Mouse (Mus musculus): ENCODE data around the gene Ghrhr. TPM values are rescaled to one million over a fixed set of nuclear protein-coding genes. Genes with fewer than 3 reads are reported as not detected.

The Ghrhr gene
- polyA plus RNA-seq, 1 experiment from 2014 or later, result not detected

GRCm38 (mm10) chr6:55354456-55355117 lies 21.5 kb upstream of the Ghrhr start:
- H3K9ac ChIP-seq, result no peak overlapping the region
- no peak for ATAC-seq (replicated peaks; ENCODE audit: insufficient number of reproducible peaks, insufficient read depth, low FRiP score, low read depth)
- H3K27me3 ChIP-seq, result no peaks in the 10 kb centered on the region; the same call in 1 of the 2 replicates
- peaks cover 4% of the 10 kb centered on the region; the same call in 1 of the 2 replicates for H3K4me1 ChIP-seq (replicated peaks)
- H3K4me3 ChIP-seq, result no peak overlapping the region
- H3K4me2 ChIP-seq, result no peak overlapping the region
- H3K9me3 ChIP-seq (replicated peaks), result no peaks in the 10 kb centered on the region
- no peaks in the 10 kb centered on the region for H3K36me3 ChIP-seq
- H3K27ac ChIP-seq, result no peak overlapping the region
- WGBS, result 67% methylated on average over 4 of the region's 4 CpGs

- 69% methylated on average over 7 of the region's 7 CpGs for WGBS
These were observed 20.5 kb upstream of the Ghrhr start for GRCm38 (mm10) chr6:55355575-55355974.

GRCm38 (mm10) chr6:55356017-55356703 lies 19.9 kb upstream of the Ghrhr start:
- H3K4me3 ChIP-seq, result no peak overlapping the region
- H3K4me1 ChIP-seq (replicated peaks), result peaks cover 4% of the 10 kb centered on the region; the same call in 1 of the 2 replicates
- H3K9me3 ChIP-seq (replicated peaks), result no peaks in the 10 kb centered on the region
- no peak for ATAC-seq (replicated peaks; ENCODE audit: insufficient number of reproducible peaks, insufficient read depth, low FRiP score, low read depth)
- WGBS, result 31% methylated on average over 5 of the region's 5 CpGs
- no peak overlapping the region for H3K9ac ChIP-seq
- H3K27ac ChIP-seq, result no peak overlapping the region
- no peaks in the 10 kb centered on the region for H3K36me3 ChIP-seq
- no peak overlapping the region for H3K4me2 ChIP-seq
- H3K27me3 ChIP-seq, result no peaks in the 10 kb centered on the region; the same call in 1 of the 2 replicates

More at GRCm38 (mm10) chr6:55355575-55355974, 20.5 kb upstream of the Ghrhr start:
- no peaks in the 10 kb centered on the region for H3K36me3 ChIP-seq
- no peak for ATAC-seq (replicated peaks; ENCODE audit: insufficient number of reproducible peaks, insufficient read depth, low FRiP score, low read depth)
- no peak overlapping the region for H3K9ac ChIP-seq
- no peak overlapping the region for H3K4me3 ChIP-seq
- H3K9me3 ChIP-seq (replicated peaks), result no peaks in the 10 kb centered on the region
- H3K27me3 ChIP-seq, result no peaks in the 10 kb centered on the region; the same call in 1 of the 2 replicates
- no peak overlapping the region for H3K27ac ChIP-seq
- peaks cover 4% of the 10 kb centered on the region; the same call in 1 of the 2 replicates for H3K4me1 ChIP-seq (replicated peaks)
- no peak overlapping the region for H3K4me2 ChIP-seq

GRCm38 (mm10) chr6:55356976-55357635 lies 19.0 kb upstream of the Ghrhr start:
- no peak overlapping the region for H3K27ac ChIP-seq
- no peaks in the 10 kb centered on the region for H3K9me3 ChIP-seq (replicated peaks)
- H3K36me3 ChIP-seq, result no peaks in the 10 kb centered on the region
- WGBS, result 71% methylated on average over 5 of the region's 5 CpGs
- no peak overlapping the region for H3K9ac ChIP-seq
- ATAC-seq (replicated peaks; ENCODE audit: insufficient number of reproducible peaks, insufficient read depth, low FRiP score, low read depth), result no peak
- no peak overlapping the region for H3K4me2 ChIP-seq
- no peaks in the 10 kb centered on the region; the same call in 1 of the 2 replicates for H3K27me3 ChIP-seq
- peaks cover 4% of the 10 kb centered on the region; the same call in 1 of the 2 replicates for H3K4me1 ChIP-seq (replicated peaks)
- no peak overlapping the region for H3K4me3 ChIP-seq

- Histone ChIP-seq H3K4me2 (no peak overlapping the region), H3K27me3 (no peaks in the 10 kb centered on the region; the same call in 1 of the 2 replicates), H3K4me1 (replicated peaks) (peaks cover 4% of the 10 kb centered on the region; the same call in 1 of the 2 replicates), H3K4me3 (no peak overlapping the region), H3K9me3 (replicated peaks) (no peaks in the 10 kb centered on the region), H3K36me3 (no peaks in the 10 kb centered on the region), H3K9ac (no peak overlapping the region), H3K27ac (no peak overlapping the region)
- ATAC-seq (replicated peaks; ENCODE audit: insufficient number of reproducible peaks, insufficient read depth, low FRiP score, low read depth), result no peak
- WGBS, result 45% methylated on average over 6 of the region's 6 CpGs
These were observed 18.5 kb upstream of the Ghrhr start for GRCm38 (mm10) chr6:55357636-55358031.

- Histone ChIP-seq H3K4me1 (replicated peaks) (peaks cover 4% of the 10 kb centered on the region; the same call in 1 of the 2 replicates), H3K36me3 (no peaks in the 10 kb centered on the region), H3K9me3 (replicated peaks) (no peaks in the 10 kb centered on the region), H3K27me3 (no peaks in the 10 kb centered on the region; the same call in 1 of the 2 replicates), H3K4me3 (no peak overlapping the region), H3K4me2 (no peak overlapping the region), H3K9ac (no peak overlapping the region), H3K27ac (no peak overlapping the region)
- WGBS, result 34% methylated on average over 2 of the region's 2 CpGs
- no peak for ATAC-seq (replicated peaks; ENCODE audit: insufficient number of reproducible peaks, insufficient read depth, low FRiP score, low read depth)
These were observed 17.4 kb upstream of the Ghrhr start for GRCm38 (mm10) chr6:55358731-55359143.

- no peak overlapping the region for H3K4me2 ChIP-seq
- H3K4me3 ChIP-seq, result no peak overlapping the region
- 86% methylated on average over 1 of the region's 1 CpGs for WGBS
- H3K9ac ChIP-seq, result no peak overlapping the region
- H3K27me3 ChIP-seq, result no peaks in the 10 kb centered on the region
- no peak overlapping the region for H3K27ac ChIP-seq
- no peaks in the 10 kb centered on the region for H3K36me3 ChIP-seq
- no peak for ATAC-seq (replicated peaks; ENCODE audit: insufficient number of reproducible peaks, insufficient read depth, low FRiP score, low read depth)
- peaks cover 2% of the 10 kb centered on the region; the same call in 1 of the 2 replicates for H3K4me1 ChIP-seq (replicated peaks)
- H3K9me3 ChIP-seq (replicated peaks), result no peaks in the 10 kb centered on the region
These were observed 13.4 kb upstream of the Ghrhr start for GRCm38 (mm10) chr6:55362663-55363062.

- H3K9me3 ChIP-seq (replicated peaks), result no peaks in the 10 kb centered on the region
- no peak overlapping the region for H3K27ac ChIP-seq
- no peaks in the 10 kb centered on the region for H3K4me1 ChIP-seq (replicated peaks)
- ATAC-seq (replicated peaks; ENCODE audit: insufficient number of reproducible peaks, insufficient read depth, low FRiP score, low read depth), result no peak
- H3K9ac ChIP-seq, result no peak overlapping the region
- no peak overlapping the region for H3K4me3 ChIP-seq
- no peaks in the 10 kb centered on the region for H3K27me3 ChIP-seq
- no peaks in the 10 kb centered on the region for H3K36me3 ChIP-seq
- H3K4me2 ChIP-seq, result no peak overlapping the region
These were observed 9.0 kb upstream of the Ghrhr start for GRCm38 (mm10) chr6:55367126-55367525.

GRCm38 (mm10) chr6:55370831-55371230 lies 5.3 kb upstream of the Ghrhr start:
- H3K4me1 ChIP-seq (replicated peaks), result no peaks in the 10 kb centered on the region
- no peak for ATAC-seq (replicated peaks; ENCODE audit: insufficient number of reproducible peaks, insufficient read depth, low FRiP score, low read depth)
- no peaks in the 10 kb centered on the region for H3K36me3 ChIP-seq
- no peak overlapping the region for H3K4me3 ChIP-seq
- H3K27me3 ChIP-seq, result no peaks in the 10 kb centered on the region
- 68% methylated on average over 6 of the region's 6 CpGs for WGBS
- no peaks in the 10 kb centered on the region for H3K9me3 ChIP-seq (replicated peaks)
- H3K9ac ChIP-seq, result no peak overlapping the region
- no peak overlapping the region for H3K4me2 ChIP-seq
- no peak overlapping the region for H3K27ac ChIP-seq

- Histone ChIP-seq H3K4me1 (replicated peaks) (no peaks in the 10 kb centered on the region), H3K27me3 (peaks cover 22% of the 10 kb centered on the region), H3K4me3 (no peak overlapping the region), H3K4me2 (no peak overlapping the region), H3K36me3 (no peaks in the 10 kb centered on the region), H3K27ac (no peak overlapping the region), H3K9me3 (replicated peaks) (no peaks in the 10 kb centered on the region), H3K9ac (no peak overlapping the region)
- 63% methylated on average over 5 of the region's 5 CpGs for WGBS
- ATAC-seq (replicated peaks; ENCODE audit: insufficient number of reproducible peaks, insufficient read depth, low FRiP score, low read depth), result no peak
These were observed 416 bp downstream of the Ghrhr start for GRCm38 (mm10) chr6:55376511-55376910.

- Histone ChIP-seq H3K4me3 (no peak overlapping the region), H3K4me1 (replicated peaks) (no peaks in the 10 kb centered on the region), H3K9ac (no peak overlapping the region), H3K4me2 (no peak overlapping the region), H3K27me3 (peaks cover 22% of the 10 kb centered on the region), H3K9me3 (replicated peaks) (no peaks in the 10 kb centered on the region), H3K27ac (no peak overlapping the region), H3K36me3 (no peaks in the 10 kb centered on the region)
- ATAC-seq (replicated peaks; ENCODE audit: insufficient number of reproducible peaks, insufficient read depth, low FRiP score, low read depth), result no peak
- 77% methylated on average over 4 of the region's 4 CpGs for WGBS
These were observed 1.4 kb downstream of the Ghrhr start for GRCm38 (mm10) chr6:55377461-55377860.

Measured in heart, embryonic 15.5 days (tissue).